Mouse (Mus musculus) myocyte (in vitro differentiated cells): ENCODE measurements around the gene Gm37240. TPM values are rescaled to one million over a fixed set of nuclear protein-coding genes. Genes with fewer than 3 reads are reported as not detected.

Source experiments
- H3K27me3 ChIP-seq: one replicate; pipeline ENCODE4 v1.6.1; 2011; ENCODE audit not compliant: control insufficient read depth, insufficient read depth, insufficient read length
- H3K36me3 ChIP-seq: one replicate; pipeline ENCODE4 v1.6.1; 2011; ENCODE audit not compliant: control insufficient read depth, insufficient read depth
- H3K4me2 ChIP-seq: one replicate; pipeline ENCODE4 v1.6.1; 2011; ENCODE audit warnings: low read depth, control low read depth
- H3K4me3 ChIP-seq: one replicate; pipeline ENCODE4 v1.5.1; 2011; ENCODE audit warnings: mild to moderate bottlenecking, control low read depth, moderate library complexity
- H3K79me2 ChIP-seq: one replicate; pipeline ENCODE4 v1.6.1; 2011; ENCODE audit not compliant: control insufficient read depth, insufficient read depth
- H3ac ChIP-seq: one replicate; pipeline ENCODE4 v1.6.1; 2011; ENCODE audit not compliant: control insufficient read depth, insufficient read length
- CEBPB ChIP-seq: IDR thresholded peaks from 2 replicates; pipeline ENCODE4 v1.6.1; 2011; ENCODE audit warnings: mild to moderate bottlenecking, moderate library complexity; ENCODE audit not compliant: poor library complexity, insufficient read depth, severe bottlenecking
- E2F4 ChIP-seq: IDR thresholded peaks from one replicate; pipeline ENCODE4 v1.6.1; 2011; ENCODE audit warnings: mild to moderate bottlenecking, control low read depth, moderate library complexity; ENCODE audit not compliant: insufficient read depth
- MAX ChIP-seq: IDR thresholded peaks from one replicate; pipeline ENCODE4 v1.6.1; 2011; ENCODE audit warnings: low read depth, mild to moderate bottlenecking, control low read depth
- MYOD1 ChIP-seq, 3 experiments: IDR thresholded peaks; one replicate each; pipeline ENCODE4 v1.6.1; 2011; ENCODE audit warnings: control low read depth in 2 of 3, low read depth in 2 of 3, mild to moderate bottlenecking in 2 of 3, moderate library complexity in 1 of 3; ENCODE audit not compliant: insufficient read length in 2 of 3, control insufficient read depth in 1 of 3
- MYOG ChIP-seq, 3 experiments: IDR thresholded peaks; one replicate each; pipeline ENCODE4 v1.6.1; 2011; ENCODE audit warnings: control low read depth in 2 of 3, low read depth in 2 of 3, mild to moderate bottlenecking in 2 of 3; ENCODE audit not compliant: insufficient read length in 2 of 3, control insufficient read depth in 1 of 3, insufficient read depth in 1 of 3
- POLR2A ChIP-seq: IDR thresholded peaks from one replicate; pipeline ENCODE4 v1.6.1; 2011; ENCODE audit warnings: low read depth, mild to moderate bottlenecking, control low read depth, moderate library complexity; ENCODE audit not compliant: insufficient read length
- POLR2AphosphoS2 ChIP-seq: IDR thresholded peaks from one replicate; pipeline ENCODE4 v1.6.1; 2011; ENCODE audit warnings: low read depth, control low read depth; ENCODE audit not compliant: insufficient read length
- REST ChIP-seq: IDR thresholded peaks from one replicate; pipeline ENCODE4 v1.6.1; 2011; ENCODE audit warnings: mild to moderate bottlenecking, control low read depth, moderate library complexity; ENCODE audit not compliant: insufficient read depth, insufficient read length
- SRF ChIP-seq: IDR thresholded peaks from one replicate; pipeline ENCODE4 v1.6.1; 2011; ENCODE audit warnings: low read depth; ENCODE audit not compliant: control insufficient read depth, insufficient read length
- TCF12 ChIP-seq: IDR thresholded peaks from one replicate; pipeline ENCODE4 v1.6.1; 2011; ENCODE audit warnings: mild to moderate bottlenecking, control low read depth; ENCODE audit not compliant: poor library complexity, insufficient read depth, severe bottlenecking
- TCF3 ChIP-seq: IDR thresholded peaks from one replicate; pipeline ENCODE4 v1.6.1; 2011; ENCODE audit warnings: low read depth, control low read depth; ENCODE audit not compliant: insufficient read length
- USF1 ChIP-seq: IDR thresholded peaks from one replicate; pipeline ENCODE4 v1.6.1; 2011; ENCODE audit warnings: low read depth, mild to moderate bottlenecking, control low read depth, moderate library complexity
- polyA plus RNA-seq: library from polyadenylated mRNA; unstranded; fragments of >200 nt; fragmentation: generic; extraction: Trizol; gene quantifications from one replicate; pipeline ENCODE4 v1.2.1, GENCODE M21; 2012; ENCODE audit warnings: missing spikeins

Gene Gm37240
- polyA plus RNA-seq, 1 experiment = 8.7 TPM

- H3K4me3 ChIP-seq = no peak overlapping the region
- no peak overlapping the region for H3K4me2 ChIP-seq
- H3K27me3 ChIP-seq = no peaks in the 10 kb centered on the region
- no peaks in the 10 kb centered on the region for H3K79me2 ChIP-seq
- TF ChIP-seq TCF3 = no peak
- no peak for TF ChIP-seq MYOD1 (IDR thresholded peaks at IDR 0.05; ENCODE audit: control insufficient read depth in 1 of 3, insufficient read length in 2 of 3, low read depth in 2 of 3)
- no peak for TF ChIP-seq MYOG (IDR thresholded peaks at IDR 0.05; ENCODE audit: control insufficient read depth in 1 of 3, insufficient read depth in 1 of 3, insufficient read length in 2 of 3, low read depth in 2 of 3)
- no peak for TF ChIP-seq POLR2A
- no peak for TF ChIP-seq E2F4
- TF ChIP-seq POLR2AphosphoS2 = no peak
- TF ChIP-seq REST = no peak
- TF ChIP-seq MAX = no peak
- TF ChIP-seq SRF = no peak
- TF ChIP-seq CEBPB = no peak
- no peak for TF ChIP-seq USF1
- no peak for TF ChIP-seq TCF12
- no peaks in the 10 kb centered on the region for H3K36me3 ChIP-seq
- H3ac ChIP-seq = no peak overlapping the region
Observed at GRCm38 (mm10) chr3:84804036-84804435, 1083.3 kb downstream of the Gm37240 start.

GRCm38 (mm10) chr3:84787914-84788313 lies 1099.4 kb downstream of the Gm37240 start:
- Histone ChIP-seq H3K4me2 (no peak overlapping the region), H3K79me2 (no peaks in the 10 kb centered on the region), H3ac (no peak overlapping the region), H3K27me3 (no peaks in the 10 kb centered on the region), H3K4me3 (no peak overlapping the region), H3K36me3 (no peaks in the 10 kb centered on the region)
- TF ChIP-seq REST (no peak), POLR2A (no peak), SRF (no peak), MYOD1 (IDR thresholded peaks at IDR 0.05; ENCODE audit: control insufficient read depth in 1 of 3, insufficient read length in 2 of 3, low read depth in 2 of 3) (no peak), MAX (no peak), MYOG (IDR thresholded peaks at IDR 0.05; ENCODE audit: control insufficient read depth in 1 of 3, insufficient read depth in 1 of 3, insufficient read length in 2 of 3, low read depth in 2 of 3) (no peak), TCF12 (no peak), CEBPB (no peak), TCF3 (no peak), POLR2AphosphoS2 (no peak), E2F4 (no peak), USF1 (no peak)

GRCm38 (mm10) chr3:84776084-84776483 lies 1111.2 kb downstream of the Gm37240 start:
- no peak overlapping the region for H3ac ChIP-seq
- H3K4me2 ChIP-seq = no peak overlapping the region
- no peaks in the 10 kb centered on the region for H3K79me2 ChIP-seq
- TF ChIP-seq SRF (no peak), USF1 (no peak), TCF3 (no peak), MAX (no peak), REST (no peak), CEBPB (no peak)
- no peaks in the 10 kb centered on the region for H3K27me3 ChIP-seq
- H3K36me3 ChIP-seq = no peaks in the 10 kb centered on the region
- no peak overlapping the region for H3K4me3 ChIP-seq

- H3K4me2 ChIP-seq = no peak overlapping the region
- TF ChIP-seq SRF (no peak), MYOG (IDR thresholded peaks at IDR 0.05; ENCODE audit: control insufficient read depth in 1 of 3, insufficient read depth in 1 of 3, insufficient read length in 2 of 3, low read depth in 2 of 3) (no peak), CEBPB (no peak), USF1 (no peak), POLR2A (no peak), MYOD1 (IDR thresholded peaks at IDR 0.05; ENCODE audit: control insufficient read depth in 1 of 3, insufficient read length in 2 of 3, low read depth in 2 of 3) (no peak), TCF3 (no peak), MAX (no peak), TCF12 (no peak), REST (no peak), E2F4 (no peak), POLR2AphosphoS2 (no peak)
- H3K4me3 ChIP-seq = no peak overlapping the region
- no peak overlapping the region for H3ac ChIP-seq
- no peaks in the 10 kb centered on the region for H3K36me3 ChIP-seq
- H3K27me3 ChIP-seq = no peaks in the 10 kb centered on the region
- H3K79me2 ChIP-seq = no peaks in the 10 kb centered on the region
Observed at GRCm38 (mm10) chr3:84775577-84775976, 1111.7 kb downstream of the Gm37240 start.

GRCm38 (mm10) chr3:84775067-84775423 lies 1112.3 kb downstream of the Gm37240 start:
- TF ChIP-seq TCF3 = no peak
- Histone ChIP-seq H3K4me3 (no peak overlapping the region), H3K27me3 (no peaks in the 10 kb centered on the region), H3K4me2 (no peak overlapping the region), H3K36me3 (no peaks in the 10 kb centered on the region), H3ac (no peak overlapping the region), H3K79me2 (no peaks in the 10 kb centered on the region)
